Mouse (Mus musculus) thymus, adult 2 months (tissue): ENCODE results near the gene Tent4a.
A peak's percentile ranks its signal among the peaks of the same experiment; 100 is the strongest.

Experiments used
- CTCF ChIP-seq: fragments of 200-500 bp; IDR thresholded peaks from 2 replicates; pipeline ENCODE4 v1.5.1; 2012; ENCODE audit warnings: mild to moderate bottlenecking, control low read depth, low read length, moderate library complexity, borderline replicate concordance; ENCODE audit not compliant: control insufficient read depth, poor library complexity, insufficient read depth; ENCODE audit errors: extremely low read depth
- POLR2A ChIP-seq: fragments of 200-500 bp; IDR thresholded peaks from 2 replicates; pipeline ENCODE4 v1.6.1; 2012; ENCODE audit warnings: mild to moderate bottlenecking, low read length, control low read depth, moderate library complexity; ENCODE audit not compliant: control insufficient read depth, poor library complexity, insufficient read depth; ENCODE audit errors: extremely low read depth

GRCm38 (mm10) chr13:69534654-69535551, 486 bp upstream of the Tent4a start:
- TF ChIP-seq CTCF (0 out of 2 replicates have a peak, but pooled peaks have one; percentile 49), POLR2A (peak; percentile 82)
